Mouse (Mus musculus): Measurements from ENCODE around the gene Olfr17.
"Not testable (repeated sequence)": the region's sequence is repeated elsewhere in the genome, so short reads cannot be mapped to it uniquely, and the experiment has no call there.

Olfr17 gene

DNA sequence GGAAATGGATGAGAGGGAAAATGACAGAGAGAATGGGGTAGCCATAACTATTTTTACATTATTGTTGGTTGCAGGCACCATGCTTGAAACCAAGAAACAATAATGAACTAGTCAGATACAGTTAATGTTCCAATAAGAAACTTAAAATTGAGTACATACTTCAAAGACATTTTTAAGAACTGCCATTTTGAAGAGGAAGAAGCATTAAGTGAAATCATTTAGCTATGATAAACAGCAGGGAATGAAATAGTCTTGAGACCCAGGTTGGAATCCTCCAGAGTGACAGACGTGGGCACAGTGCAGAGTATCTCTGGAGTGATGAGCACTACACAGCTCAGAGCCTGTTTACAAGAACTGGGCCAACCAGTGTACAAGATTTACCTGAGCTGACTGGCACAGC is at the start of gene Olfr17:
Olfr17 (plus strand) TSS at position 301 of the 400 bp plus-strand sequence.
- no peak for DNase-seq (ENCODE audit: low spot score)

GRCm38 (mm10) chr7:107044407-107044806 is 48.6 kb upstream of the Olfr17 start:
- no peak for DNase-seq (ENCODE audit: low spot score)

DNA sequence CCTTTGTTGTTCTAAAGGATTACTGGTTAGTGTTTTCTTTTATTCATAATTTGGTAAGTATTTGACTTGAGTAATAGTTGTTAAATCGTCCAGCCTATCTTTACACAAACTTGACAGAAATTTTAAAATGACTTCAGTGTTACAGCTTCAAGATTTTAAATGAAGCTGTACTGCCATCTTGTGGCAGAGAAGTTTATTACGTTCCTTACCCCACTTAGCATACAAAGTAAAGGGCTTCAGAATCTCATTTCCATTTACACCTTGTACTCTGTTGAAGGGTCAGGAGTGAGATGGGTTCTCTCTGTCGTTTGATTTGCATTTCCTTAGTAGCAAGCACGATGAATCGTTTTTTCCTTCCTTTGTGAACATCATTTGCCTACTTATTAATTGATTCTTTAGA is 47.2 kb upstream of the Olfr17 start:
- peak; percentile 12 for DNase-seq (ENCODE audit: low spot score)

- no peak for DNase-seq (ENCODE audit: low spot score)
These were observed 45.4 kb upstream of the Olfr17 start for GRCm38 (mm10) chr7:107047578-107047977.

DNA sequence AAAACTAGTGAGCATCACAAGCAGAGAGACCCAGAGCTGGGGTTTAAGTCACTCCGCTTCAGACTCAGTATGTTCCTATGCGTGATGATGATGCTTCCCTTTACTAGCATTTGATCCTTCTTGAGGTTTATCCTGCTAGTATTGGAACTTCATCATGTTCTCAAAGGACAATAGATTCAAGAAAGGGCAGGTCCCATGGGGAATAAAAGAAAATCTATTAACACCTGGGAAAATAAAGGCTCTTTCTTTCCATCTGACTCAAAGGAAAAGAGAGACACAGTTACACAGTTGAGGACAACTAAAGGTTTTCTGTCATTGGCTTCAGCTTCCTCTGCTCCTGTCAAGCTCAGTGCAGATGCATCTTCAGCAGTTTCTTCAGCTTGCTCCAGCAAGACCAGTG is 22.3 kb upstream of the Olfr17 start, which contains the start of gene Olfr714:
Olfr714 (plus strand) TSS at position 301 of the 400 bp plus-strand sequence.
- no peak for DNase-seq (ENCODE audit: low spot score)

DNA sequence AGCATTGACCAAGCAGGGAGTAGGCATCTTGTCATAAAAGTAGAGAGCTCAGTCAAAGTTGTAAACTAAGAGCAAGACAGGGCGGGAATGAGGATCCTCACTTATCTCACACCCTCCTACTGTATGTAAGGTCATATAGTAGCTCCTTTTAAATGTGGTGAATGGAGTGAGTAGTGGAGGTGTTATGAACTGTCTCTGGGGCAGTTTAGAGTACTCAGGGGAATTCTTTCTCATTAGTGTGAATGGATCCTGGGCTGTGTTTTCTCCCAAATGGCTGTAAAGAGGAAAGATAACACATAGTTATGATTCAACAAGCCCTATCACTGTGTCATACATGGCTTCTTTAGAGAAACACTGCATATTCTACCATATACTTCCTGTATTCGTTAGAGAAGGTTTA is 17.2 kb downstream of the Olfr17 start, which contains the start of gene Olfr715b:
Olfr715b (minus strand) TSS at position 101 of the 400 bp plus-strand sequence.
- DNase-seq (ENCODE audit: low spot score): not testable (repeated sequence)

GRCm38 (mm10) chr7:107130983-107131382 is 38.0 kb downstream of the Olfr17 start, which contains the start of gene Olfr715:
TSS of gene Olfr715 (minus strand) at chr7:107131083.
- not testable (repeated sequence) for DNase-seq (ENCODE audit: low spot score)

DNA sequence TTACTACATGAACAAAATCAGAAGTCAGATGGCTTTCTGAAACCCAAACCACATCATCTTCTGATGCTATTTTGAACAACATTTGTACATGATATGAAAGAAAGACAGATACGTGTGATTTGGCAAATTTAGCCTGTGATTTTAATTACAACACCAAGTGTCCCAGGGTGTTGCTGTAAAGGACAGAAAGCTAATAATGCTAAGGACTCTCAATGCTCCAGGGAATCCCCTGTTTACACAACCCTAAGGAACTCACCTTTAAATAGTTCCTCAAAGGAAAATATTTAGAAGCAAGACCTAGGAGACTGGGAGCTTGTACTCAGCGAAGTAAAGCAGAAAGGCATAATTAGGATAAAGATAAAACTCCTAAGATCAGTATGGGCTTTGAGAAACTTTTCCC is 45.0 kb downstream of the Olfr17 start, which contains the start of gene Olfr716:
Olfr716 (plus strand) TSS at position 301 of the 400 bp plus-strand sequence.
- DNase-seq (ENCODE audit: low spot score): not testable (repeated sequence)
